Mouse (Mus musculus) lung, postnatal 0 days (tissue): ENCODE measurements around the gene Pip4k2a. TPM values are rescaled to one million over a fixed set of nuclear protein-coding genes. Genes with fewer than 3 reads are reported as not detected.

Experiments used
- ATAC-seq: fragments of 200-750 bp; cut with Nextera tagmentation; 2 replicates; pipeline ENCODE4 v1.8.0; 2017; ENCODE audit warnings: moderate library complexity
- DNase-seq: peaks from one replicate; pipeline ENCODE4 v3.0.0-alpha.2; 2016; ENCODE audit warnings: low spot score
- H3K27ac ChIP-seq: fragments of 300-500 bp; sonication (generic); 2 replicates; pipeline ENCODE4 v1.5.1; 2014; ENCODE audit warnings: antibody characterized with exemption, mild to moderate bottlenecking, low read length, mixed read lengths
- H3K27me3 ChIP-seq: fragments of 300-500 bp; sonication (generic); replicated peaks from 2 replicates; pipeline ENCODE4 v1.6.1; 2014; ENCODE audit warnings: low read length, mixed read lengths; ENCODE audit not compliant: insufficient read depth
- H3K36me3 ChIP-seq: fragments of 300-500 bp; sonication (generic); 2 replicates; pipeline ENCODE4 v1.6.1; 2014; ENCODE audit warnings: low read length, mixed read lengths; ENCODE audit not compliant: insufficient read depth
- H3K4me1 ChIP-seq: fragments of 300-500 bp; sonication (generic); 2 replicates; pipeline ENCODE4 v1.6.1; 2014; ENCODE audit warnings: antibody characterized with exemption, low read depth, low read length, mixed read lengths; ENCODE audit not compliant: insufficient read depth
- H3K4me2 ChIP-seq: fragments of 300-500 bp; sonication (generic); replicated peaks from 2 replicates; pipeline ENCODE4 v1.6.1; 2014; ENCODE audit warnings: low read depth, mild to moderate bottlenecking, low read length, moderate library complexity, mixed read lengths
- H3K4me3 ChIP-seq: fragments of 300-500 bp; sonication (generic); 2 replicates; pipeline ENCODE4 v1.5.1; 2014; ENCODE audit warnings: low read depth, low read length
- H3K9ac ChIP-seq: fragments of 300-500 bp; sonication (generic); replicated peaks from 2 replicates; pipeline ENCODE4 v1.6.1; 2014; ENCODE audit warnings: low read depth, mild to moderate bottlenecking
- H3K9me3 ChIP-seq: fragments of 300-500 bp; sonication (generic); 2 replicates; pipeline ENCODE4 v1.6.1; 2016; ENCODE audit warnings: low read length, mixed read lengths
- CTCF ChIP-seq: IDR thresholded peaks from 2 replicates; pipeline ENCODE4 v1.5.1; 2016; ENCODE audit warnings: antibody characterized with exemption, mild to moderate bottlenecking
- EP300 ChIP-seq: IDR thresholded peaks from 2 replicates; pipeline ENCODE4 v1.6.1; 2016; ENCODE audit warnings: antibody characterized with exemption, mild to moderate bottlenecking, control low read depth
- WGBS: fragments of 180-500 bp; shearing (Covaris S2); extraction: QIAGEN DNeasy Blood & Tissue Kit; methylation state at CpG from one replicate; pipeline ENCODE4 v1.1.7; 2014; 5-methylcytosine and 5-hydroxymethylcytosine counted together
- polyA plus RNA-seq: library from polyadenylated mRNA; unstranded; fragments of >200 nt; fragmentation: Nextera tagmentation; extraction: Ambion mirVana; gene quantifications from 2 replicates; pipeline ENCODE4 v1.2.1, GENCODE M21; 2015

Gene Pip4k2a
- polyA plus RNA-seq, 1 experiment from 2014 or later = 5.0 TPM

GRCm38 (mm10) chr2:18997387-18997971 is 447 bp downstream of the Pip4k2a start:
- peak overlapping the region; percentile 80 for H3K4me3 ChIP-seq
- peak overlapping the region; percentile 95 for H3K4me2 ChIP-seq
- H3K4me1 ChIP-seq = peaks cover 5% of the 10 kb centered on the region; the same call in 1 of the 2 replicates
- H3K36me3 ChIP-seq = no peaks in the 10 kb centered on the region
- DNase-seq = peak; percentile 52
- 1% methylated on average over 36 of the region's 46 CpGs for WGBS
- TF ChIP-seq EP300 = no peak
- no peak for TF ChIP-seq CTCF
- ATAC-seq = peak; percentile 65
- no peaks in the 10 kb centered on the region; the same call in none of the 2 replicates for H3K27me3 ChIP-seq
- peak overlapping the region; percentile 78 for H3K27ac ChIP-seq
- no peaks in the 10 kb centered on the region for H3K9me3 ChIP-seq
- peak overlapping the region; percentile 65 for H3K9ac ChIP-seq

- no peak for ATAC-seq
- Histone ChIP-seq H3K36me3 (no peaks in the 10 kb centered on the region), H3K27me3 (no peaks in the 10 kb centered on the region; the same call in none of the 2 replicates), H3K4me1 (peaks cover 5% of the 10 kb centered on the region; the same call in 1 of the 2 replicates), H3K9me3 (0 out of 2 replicates have a peak, but pooled peaks cover 3% of the 10 kb centered on the region), H3K27ac (no peak overlapping the region), H3K4me3 (peak overlapping the region; percentile 80), H3K4me2 (peak overlapping the region; percentile 95), H3K9ac (peak overlapping the region; percentile 65; the same call in 1 of the 2 replicates)
- peak; percentile 23 for DNase-seq
- no peak for TF ChIP-seq CTCF
- no peak for TF ChIP-seq EP300
- WGBS = 1% methylated on average over 25 of the region's 25 CpGs
These were observed 1.3 kb downstream of the Pip4k2a start for GRCm38 (mm10) chr2:18996451-18997211.

- DNase-seq (no peak), ATAC-seq (peak; percentile 25; the same call in 1 of the 2 replicates)
- Histone ChIP-seq H3K36me3 (no peaks in the 10 kb centered on the region), H3K27ac (no peak overlapping the region), H3K27me3 (no peaks in the 10 kb centered on the region; the same call in 1 of the 2 replicates), H3K9ac (no peak overlapping the region), H3K9me3 (peaks cover 8% of the 10 kb centered on the region; the same call in 1 of the 2 replicates), H3K4me1 (peaks cover 5% of the 10 kb centered on the region; the same call in 1 of the 2 replicates), H3K4me3 (no peak overlapping the region), H3K4me2 (no peak overlapping the region)
- TF ChIP-seq EP300 (no peak), CTCF (no peak)
- 62% methylated on average over 7 of the region's 7 CpGs for WGBS
These were observed 5.1 kb downstream of the Pip4k2a start for GRCm38 (mm10) chr2:18992512-18993510.

- Histone ChIP-seq H3K27ac (no peak overlapping the region), H3K4me2 (no peak overlapping the region), H3K9me3 (peaks cover 8% of the 10 kb centered on the region; the same call in 1 of the 2 replicates), H3K36me3 (no peaks in the 10 kb centered on the region), H3K27me3 (no peaks in the 10 kb centered on the region), H3K9ac (no peak overlapping the region), H3K4me1 (no peaks in the 10 kb centered on the region), H3K4me3 (no peak overlapping the region)
- no peak for ATAC-seq
- TF ChIP-seq CTCF = no peak
- DNase-seq = peak; percentile 16
- WGBS = 84% methylated on average over 3 of the region's 3 CpGs
These were observed 9.0 kb downstream of the Pip4k2a start for GRCm38 (mm10) chr2:18988885-18989284.

- Histone ChIP-seq H3K4me2 (no peak overlapping the region), H3K27ac (no peak overlapping the region), H3K4me1 (no peaks in the 10 kb centered on the region), H3K9me3 (no peaks in the 10 kb centered on the region), H3K9ac (no peak overlapping the region), H3K27me3 (no peaks in the 10 kb centered on the region), H3K36me3 (no peaks in the 10 kb centered on the region), H3K4me3 (no peak overlapping the region)
- ATAC-seq = no peak
- DNase-seq = no peak
- no peak for TF ChIP-seq EP300
- no peak for TF ChIP-seq CTCF
- 70% methylated on average over 3 of the region's 3 CpGs for WGBS
These were observed 12.4 kb downstream of the Pip4k2a start for GRCm38 (mm10) chr2:18985506-18985905.
